Mouse (Mus musculus): ENCODE results near the gene Dop1b. TPM values are rescaled to one million over a fixed set of nuclear protein-coding genes. Genes with fewer than 3 reads are reported as not detected.
"Not testable (repeated sequence)": the region's sequence is repeated elsewhere in the genome, so short reads cannot be mapped to it uniquely, and the experiment has no call there.

The Dop1b gene
- polyA plus RNA-seq, 1 experiment from 2014 or later: 17.2 TPM

GRCm38 (mm10) chr16:93684441-93684840 lies 27.3 kb upstream of the Dop1b start:
- Histone ChIP-seq H3K4me1 (replicated peaks; ENCODE audit: control insufficient read depth, insufficient read depth, low read length) (0 out of 2 replicates have a peak, but pooled peaks cover 3% of the 10 kb centered on the region), H3K4me3 (ENCODE audit: low read depth, low read length) (peak overlapping the region; percentile 51; the same call in 1 of the 2 replicates), H3K9me3 (ENCODE audit: control insufficient read depth) (no peaks in the 10 kb centered on the region), H3K27ac (ENCODE audit: low read depth, low read length) (no peak overlapping the region), H3K9ac (ENCODE audit: low read depth, low read length) (no peak overlapping the region), H3K27me3 (replicated peaks; ENCODE audit: control insufficient read depth, insufficient read depth, low read length) (peaks cover 15% of the 10 kb centered on the region), H3K4me2 (replicated peaks; ENCODE audit: low read depth) (peak overlapping the region; percentile 97; the same call in 1 of the 2 replicates), H3K36me3 (ENCODE audit: control insufficient read depth, insufficient read depth) (no peaks in the 10 kb centered on the region)
- WGBS: 59% methylated on average over 7 of the region's 7 CpGs
- TF ChIP-seq CTCF (IDR thresholded peaks at IDR 0.05; ENCODE audit: low read depth): no peak
- ATAC-seq: no peak

- H3K4me1 ChIP-seq (replicated peaks; ENCODE audit: control insufficient read depth, insufficient read depth, low read length); H3K9me3 ChIP-seq (ENCODE audit: control insufficient read depth); H3K36me3 ChIP-seq (ENCODE audit: control insufficient read depth, insufficient read depth); H3K9ac ChIP-seq (ENCODE audit: low read depth, low read length); ATAC-seq; H3K4me3 ChIP-seq (ENCODE audit: low read depth, low read length); H3K4me2 ChIP-seq (replicated peaks; ENCODE audit: low read depth); H3K27ac ChIP-seq (ENCODE audit: low read depth, low read length): not testable (repeated sequence)
- peak; percentile 55 for TF ChIP-seq CTCF (IDR thresholded peaks at IDR 0.05; ENCODE audit: low read depth)
- 93% methylated on average over 3 of the region's 3 CpGs for WGBS
- H3K27me3 ChIP-seq (replicated peaks; ENCODE audit: control insufficient read depth, insufficient read depth, low read length): peaks cover 15% of the 10 kb centered on the region
Observed at GRCm38 (mm10) chr16:93685783-93686182, 25.9 kb upstream of the Dop1b start.

GRCm38 (mm10) chr16:93686421-93686820 lies 25.3 kb upstream of the Dop1b start:
- Histone ChIP-seq H3K9me3 (ENCODE audit: control insufficient read depth) (no peaks in the 10 kb centered on the region), H3K27me3 (replicated peaks; ENCODE audit: control insufficient read depth, insufficient read depth, low read length) (peaks cover 13% of the 10 kb centered on the region), H3K9ac (ENCODE audit: low read depth, low read length) (no peak overlapping the region), H3K4me3 (ENCODE audit: low read depth, low read length) (peak overlapping the region; percentile 8; the same call in 1 of the 2 replicates), H3K4me2 (replicated peaks; ENCODE audit: low read depth) (peak overlapping the region; percentile 50; the same call in 1 of the 2 replicates), H3K27ac (ENCODE audit: low read depth, low read length) (no peak overlapping the region), H3K36me3 (ENCODE audit: control insufficient read depth, insufficient read depth) (no peaks in the 10 kb centered on the region; the same call in 1 of the 2 replicates), H3K4me1 (replicated peaks; ENCODE audit: control insufficient read depth, insufficient read depth, low read length) (0 out of 2 replicates have a peak, but pooled peaks cover 3% of the 10 kb centered on the region)
- no peak for ATAC-seq
- no peak for TF ChIP-seq CTCF (IDR thresholded peaks at IDR 0.05; ENCODE audit: low read depth)
- WGBS: 69% methylated on average over 6 of the region's 7 CpGs

- 0 out of 2 replicates have a peak, but pooled peaks cover 3% of the 10 kb centered on the region for H3K4me1 ChIP-seq (replicated peaks; ENCODE audit: control insufficient read depth, insufficient read depth, low read length)
- no peak overlapping the region for H3K9ac ChIP-seq (ENCODE audit: low read depth, low read length)
- H3K36me3 ChIP-seq (ENCODE audit: control insufficient read depth, insufficient read depth): no peaks in the 10 kb centered on the region; the same call in 1 of the 2 replicates
- peak overlapping the region; percentile 50 for H3K4me2 ChIP-seq (replicated peaks; ENCODE audit: low read depth)
- 29% methylated on average over 5 of the region's 5 CpGs for WGBS
- no peaks in the 10 kb centered on the region for H3K9me3 ChIP-seq (ENCODE audit: control insufficient read depth)
- no peak for ATAC-seq
- H3K27ac ChIP-seq (ENCODE audit: low read depth, low read length): no peak overlapping the region
- TF ChIP-seq CTCF (IDR thresholded peaks at IDR 0.05; ENCODE audit: low read depth): peak; percentile 72
- peak overlapping the region; percentile 8 for H3K4me3 ChIP-seq (ENCODE audit: low read depth, low read length)
- peaks cover 10% of the 10 kb centered on the region for H3K27me3 ChIP-seq (replicated peaks; ENCODE audit: control insufficient read depth, insufficient read depth, low read length)
Observed at GRCm38 (mm10) chr16:93686945-93687344, 24.8 kb upstream of the Dop1b start.

GRCm38 (mm10) chr16:93691206-93691841 lies 20.4 kb upstream of the Dop1b start:
- Histone ChIP-seq H3K9me3 (ENCODE audit: control insufficient read depth) (no peaks in the 10 kb centered on the region), H3K27me3 (replicated peaks; ENCODE audit: control insufficient read depth, insufficient read depth, low read length) (no peaks in the 10 kb centered on the region; the same call in 1 of the 2 replicates), H3K36me3 (ENCODE audit: control insufficient read depth, insufficient read depth) (no peaks in the 10 kb centered on the region; the same call in 1 of the 2 replicates), H3K4me1 (replicated peaks; ENCODE audit: control insufficient read depth, insufficient read depth, low read length) (no peaks in the 10 kb centered on the region), H3K27ac (ENCODE audit: low read depth, low read length) (no peak overlapping the region), H3K4me2 (replicated peaks; ENCODE audit: low read depth) (no peak overlapping the region), H3K9ac (ENCODE audit: low read depth, low read length) (no peak overlapping the region), H3K4me3 (ENCODE audit: low read depth, low read length) (no peak overlapping the region)
- WGBS: 69% methylated on average over 6 of the region's 6 CpGs
- no peak for ATAC-seq
- no peak for TF ChIP-seq CTCF (IDR thresholded peaks at IDR 0.05; ENCODE audit: low read depth)

GRCm38 (mm10) chr16:93692744-93693143 lies 19.0 kb upstream of the Dop1b start:
- no peak overlapping the region for H3K4me2 ChIP-seq (replicated peaks; ENCODE audit: low read depth)
- H3K4me3 ChIP-seq (ENCODE audit: low read depth, low read length): no peak overlapping the region
- no peak for ATAC-seq
- H3K27me3 ChIP-seq (replicated peaks; ENCODE audit: control insufficient read depth, insufficient read depth, low read length): no peaks in the 10 kb centered on the region
- no peak for TF ChIP-seq CTCF (IDR thresholded peaks at IDR 0.05; ENCODE audit: low read depth)
- H3K9me3 ChIP-seq (ENCODE audit: control insufficient read depth): no peaks in the 10 kb centered on the region
- no peak overlapping the region for H3K9ac ChIP-seq (ENCODE audit: low read depth, low read length)
- no peaks in the 10 kb centered on the region; the same call in 1 of the 2 replicates for H3K36me3 ChIP-seq (ENCODE audit: control insufficient read depth, insufficient read depth)
- no peak overlapping the region for H3K27ac ChIP-seq (ENCODE audit: low read depth, low read length)
- 66% methylated on average over 2 of the region's 2 CpGs for WGBS
- no peaks in the 10 kb centered on the region for H3K4me1 ChIP-seq (replicated peaks; ENCODE audit: control insufficient read depth, insufficient read depth, low read length)

Data from intestine, postnatal 0 days (tissue).